Mouse (Mus musculus) adrenal gland, adult 8-10 months (tissue): Measurements from ENCODE around the gene Tbcc. TPM values are rescaled to one million over a fixed set of nuclear protein-coding genes. Genes with fewer than 3 reads are reported as not detected.
"Not testable (repeated sequence)": the region's sequence is repeated elsewhere in the genome, so short reads cannot be mapped to it uniquely, and the experiment has no call there.

Source experiments
- DNase-seq: peaks from one replicate; pipeline ENCODE4 v3.0.0; 2022
- total RNA-seq, 4 experiments: library from RNA; stranded (reverse); gene quantifications; 2 replicates each; pipeline ENCODE4 v1.2.4; 2022

The Tbcc gene
- total RNA-seq: 10 to 100 TPM; 22.8 to 28.3 (median 26.7) TPM

DNA sequence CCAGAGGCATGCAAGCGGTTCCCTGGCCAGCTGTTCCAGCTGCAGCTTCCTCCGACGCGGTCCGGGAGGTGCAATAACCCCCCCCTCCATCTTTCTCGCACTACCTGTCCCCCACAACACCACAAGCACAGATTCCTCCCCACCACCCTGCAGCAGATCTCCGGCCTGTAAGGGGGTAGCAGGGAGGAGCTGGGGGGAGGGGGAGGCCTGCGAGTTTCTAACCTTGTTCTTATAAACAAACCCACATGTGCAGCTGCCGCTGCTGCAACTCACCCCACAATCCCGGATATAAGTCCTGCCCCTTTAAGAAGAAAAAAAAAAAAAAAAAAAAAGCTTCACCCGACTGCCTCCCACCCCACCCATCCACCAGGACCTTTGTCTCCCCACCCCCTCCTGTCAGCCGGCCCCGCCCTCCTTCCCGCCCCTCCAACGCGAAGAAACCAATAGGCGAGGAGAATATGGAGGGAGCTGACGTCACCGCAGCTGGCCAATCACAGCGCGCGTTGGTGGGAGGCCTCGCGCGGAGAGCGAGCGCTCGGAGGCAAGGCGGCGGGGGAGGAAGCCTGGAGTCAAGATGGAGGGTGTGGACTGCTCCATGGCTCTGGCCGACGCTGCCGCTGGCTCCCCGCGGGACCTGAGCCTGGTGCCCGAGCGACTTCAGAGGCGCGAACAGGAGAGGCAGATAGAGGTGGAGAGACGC lies at the start of gene Tbcc:
Gene Tbcc, plus strand, starts transcription at position 569 of the 700 bp plus-strand sequence.
- peak; percentile 96 for DNase-seq

DNA sequence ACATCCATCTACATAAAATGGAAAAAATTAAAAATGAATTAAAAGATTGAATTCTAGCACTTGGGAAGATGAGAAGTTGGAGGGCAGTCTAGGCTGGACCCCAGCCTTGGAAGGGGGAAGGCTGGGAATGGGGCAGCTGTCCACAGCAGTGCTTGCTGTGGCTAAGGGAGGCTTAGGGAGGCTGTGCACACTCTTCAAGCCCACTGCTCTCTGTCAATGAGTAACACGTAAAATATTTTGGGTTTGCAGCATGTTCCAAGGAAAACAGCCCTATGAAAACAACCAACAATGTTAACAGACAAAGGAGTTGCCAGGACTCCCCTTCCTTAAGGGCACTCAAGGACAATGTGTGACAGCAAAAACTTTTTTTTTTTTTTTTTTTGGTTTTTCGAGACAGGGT lies 47.5 kb upstream of the Tbcc start:
- no peak for DNase-seq

DNA sequence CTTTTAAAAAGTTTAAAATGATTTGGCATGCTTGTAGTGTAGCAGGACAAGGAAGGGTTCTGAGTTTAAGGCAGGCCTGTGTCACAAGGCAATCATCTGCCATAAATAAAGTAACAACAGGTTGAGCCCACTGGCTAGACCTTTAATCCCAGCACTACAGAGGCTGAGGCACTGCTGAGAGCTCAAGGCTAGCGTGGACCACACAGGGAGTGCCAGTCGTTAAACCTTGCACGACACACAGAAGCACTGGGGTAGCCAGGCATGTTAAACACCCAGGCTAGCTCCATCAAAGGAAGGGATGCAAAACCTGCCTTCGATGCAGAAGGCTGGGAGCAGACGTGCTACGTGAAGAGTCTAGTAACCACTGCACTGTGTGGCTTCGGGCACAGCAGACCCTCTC lies 46.8 kb upstream of the Tbcc start:
- no peak for DNase-seq

DNA sequence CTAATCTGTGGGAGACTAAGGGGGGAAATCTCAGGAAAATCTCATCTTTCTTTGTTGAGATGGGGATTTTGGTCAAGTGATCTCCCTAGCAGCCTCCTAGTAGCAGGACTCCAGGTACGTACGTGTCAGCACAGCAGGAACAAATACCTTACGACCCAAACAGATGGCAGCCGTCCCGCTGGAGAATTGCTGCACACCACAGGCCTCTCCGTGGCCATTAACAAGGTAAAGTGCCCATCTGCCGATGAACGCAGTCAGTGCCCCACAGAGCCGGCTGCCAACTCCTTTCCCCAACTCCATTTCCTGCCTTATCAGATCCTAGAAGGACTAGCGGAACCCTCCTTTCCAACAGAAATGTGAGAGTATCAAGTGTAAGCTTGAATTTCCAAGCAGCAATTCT lies 45.7 kb upstream of the Tbcc start:
- DNase-seq: no peak

DNA sequence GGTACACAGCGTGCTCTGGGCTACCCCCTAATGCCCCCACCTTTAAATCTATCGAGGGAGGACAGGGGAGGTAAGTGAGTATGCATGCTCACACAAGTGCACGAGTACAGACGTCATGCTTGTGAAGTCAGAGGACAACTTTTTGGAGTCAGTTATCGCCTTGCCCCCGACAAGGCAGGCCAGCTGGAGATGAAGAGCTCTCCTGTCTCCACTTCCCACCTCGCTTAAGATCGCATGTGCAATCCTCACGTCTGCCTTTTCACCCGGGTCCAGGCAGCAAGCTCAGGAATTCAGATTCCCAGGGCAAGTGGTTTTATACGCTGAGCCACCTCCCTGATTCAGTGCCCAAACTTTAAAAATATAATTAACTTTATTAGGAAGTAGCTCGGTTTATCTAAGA lies 45.2 kb upstream of the Tbcc start:
- no peak for DNase-seq

DNA sequence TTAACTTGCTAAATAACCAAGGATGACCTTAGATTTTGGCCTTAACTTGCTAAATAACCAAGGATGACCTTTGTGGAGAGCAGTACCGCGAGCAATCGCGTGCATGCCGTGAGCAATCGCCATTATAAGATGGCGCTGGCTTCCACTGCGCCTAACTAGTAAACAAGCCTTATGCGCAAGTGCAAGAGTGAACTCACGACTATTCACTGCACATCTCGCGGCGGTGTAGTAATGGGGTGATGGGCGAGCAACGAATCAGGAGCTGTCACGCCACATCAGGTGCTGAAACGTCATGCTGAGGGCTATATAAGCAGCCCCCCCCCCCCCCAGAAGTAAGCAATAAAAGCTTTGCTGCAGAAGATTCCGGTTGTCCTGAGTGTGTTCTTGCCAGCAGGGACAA lies 43.9 kb upstream of the Tbcc start:
- DNase-seq: not testable (repeated sequence)

DNA sequence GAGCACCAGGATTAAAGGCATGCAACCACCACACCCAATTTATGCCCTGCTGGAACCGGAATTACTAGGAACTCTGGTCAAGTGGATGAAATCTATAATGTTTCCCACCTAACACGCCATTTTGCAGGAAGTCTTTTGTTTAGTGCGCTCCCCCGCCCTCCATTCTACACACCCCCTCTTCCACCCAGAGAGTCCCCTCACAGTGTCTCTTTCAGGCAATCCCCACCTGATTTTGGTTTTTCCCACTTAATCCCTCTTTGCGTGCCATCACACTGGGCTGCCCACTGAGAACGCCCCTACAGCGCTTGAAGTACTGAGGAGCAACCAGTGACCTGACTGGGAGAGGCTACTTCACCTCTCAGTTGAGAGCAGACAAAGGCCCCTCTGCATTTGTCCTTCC lies 43.3 kb upstream of the Tbcc start:
- DNase-seq: no peak

DNA sequence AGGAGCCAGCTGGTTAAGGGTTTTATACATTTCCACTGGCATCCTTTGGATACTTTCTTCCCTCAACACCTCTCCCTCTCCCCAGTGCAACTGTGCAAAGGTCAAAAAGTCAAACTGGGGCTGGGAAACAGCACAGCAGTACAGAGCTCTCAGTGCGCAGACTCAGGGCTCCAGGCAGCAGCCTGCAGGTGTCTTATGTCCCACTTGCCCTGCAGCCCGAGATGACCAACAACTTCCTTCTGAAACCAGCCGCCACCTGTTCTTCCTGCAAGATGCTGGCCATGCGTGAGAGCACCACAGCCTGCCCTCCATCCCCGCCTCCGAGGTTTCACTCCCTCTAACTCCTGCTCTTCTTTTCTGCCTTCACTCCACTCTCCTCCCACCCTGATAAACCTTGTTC lies 37.8 kb upstream of the Tbcc start:
- no peak for DNase-seq

DNA sequence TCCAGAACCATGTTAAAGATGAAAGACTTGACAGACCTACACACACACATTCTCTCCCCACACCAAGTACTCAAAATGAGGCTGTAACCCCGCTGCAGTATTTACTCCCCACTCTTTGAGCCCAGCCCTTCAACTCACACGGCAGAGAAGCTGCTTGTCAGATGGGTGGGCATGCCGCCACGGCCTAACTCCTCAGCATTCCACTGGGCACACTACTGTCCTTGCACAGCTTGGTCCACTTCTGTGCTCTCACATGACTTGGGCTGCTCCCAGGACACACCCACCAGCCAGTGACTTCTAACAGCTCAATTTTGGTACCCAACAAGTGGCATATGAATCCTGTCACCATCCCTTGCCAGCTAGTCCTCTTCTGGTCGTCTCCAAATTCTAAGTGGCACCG lies 37.2 kb upstream of the Tbcc start:
- DNase-seq: peak; percentile 49

DNA sequence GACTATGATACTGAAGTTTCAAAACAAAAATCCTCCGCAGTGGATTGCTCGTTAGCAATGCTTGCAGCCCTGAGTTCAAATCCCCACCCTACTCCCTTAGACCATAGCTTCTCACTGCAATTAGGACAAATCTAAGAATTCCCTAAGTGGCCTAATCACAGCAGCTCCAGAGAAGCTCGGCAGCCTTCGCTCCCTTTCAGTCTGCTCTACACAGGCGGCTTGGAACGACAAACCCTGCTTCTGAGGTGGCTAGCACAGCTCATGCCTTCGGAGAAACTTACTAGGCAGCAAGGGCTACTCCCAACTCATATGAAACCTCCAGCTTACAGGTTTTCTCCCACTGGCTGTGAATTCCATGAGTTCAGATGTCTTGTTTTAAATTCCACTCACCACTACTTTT lies 36.4 kb upstream of the Tbcc start:
- DNase-seq: no peak

DNA sequence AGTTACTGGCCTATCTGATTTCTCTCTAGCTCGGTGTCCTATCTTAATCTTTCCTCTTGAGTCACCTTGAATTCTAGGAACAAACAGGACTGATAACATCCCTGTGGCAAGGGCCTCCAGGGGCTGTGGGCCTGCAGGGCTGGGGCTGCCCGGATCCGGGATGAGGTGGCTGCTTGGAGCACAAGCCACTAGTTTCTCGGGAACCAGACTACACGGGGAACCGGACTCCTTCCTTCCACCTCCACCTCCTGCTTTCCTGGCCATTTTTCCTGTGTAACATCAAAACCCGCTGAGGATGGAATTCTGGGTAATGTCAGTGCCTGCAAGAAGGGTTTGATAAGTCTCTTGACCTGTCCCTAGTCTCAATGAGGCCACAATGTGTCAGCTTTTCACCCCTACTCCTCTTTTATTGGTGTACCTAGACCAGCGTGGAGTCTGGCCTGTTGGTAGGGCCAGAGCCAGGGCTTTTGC lies 35.8 kb upstream of the Tbcc start:
- DNase-seq: no peak

DNA sequence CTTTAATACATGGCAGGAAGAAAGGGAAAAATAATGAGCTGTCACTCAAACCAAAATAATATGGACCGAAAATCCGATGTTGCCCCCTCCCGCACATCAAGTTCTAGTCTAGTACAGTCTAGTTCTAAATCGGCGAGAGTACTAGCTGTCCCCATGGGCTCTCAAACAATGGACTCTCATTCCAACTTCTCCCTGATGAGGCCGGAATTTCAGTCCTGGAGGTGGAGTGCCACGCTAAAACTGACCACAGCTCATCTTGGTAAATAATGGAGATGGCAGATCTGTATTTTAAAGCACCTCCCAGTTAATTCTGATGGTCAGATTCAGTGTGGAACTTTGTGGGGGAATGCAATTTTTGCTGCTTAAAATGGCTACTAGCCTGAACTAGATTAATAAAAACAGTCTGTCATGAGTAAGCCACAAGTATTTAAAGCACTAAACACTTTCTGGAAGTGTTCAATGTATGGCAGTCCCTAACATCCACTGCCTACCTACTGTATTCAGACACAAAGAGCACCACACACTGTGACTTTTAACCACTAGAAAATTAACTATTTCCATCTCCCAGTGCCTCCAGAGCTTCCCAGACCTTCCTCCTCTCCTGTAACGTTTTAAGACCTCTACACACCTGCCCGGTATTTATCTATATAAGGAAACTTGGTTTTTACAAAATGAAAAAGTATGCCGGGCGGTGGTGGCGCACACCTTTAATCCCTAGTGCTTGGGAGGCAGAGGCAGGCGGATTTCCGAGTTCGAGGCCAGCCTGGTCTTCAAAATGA lies 35.0 kb upstream of the Tbcc start:
- no peak for DNase-seq

DNA sequence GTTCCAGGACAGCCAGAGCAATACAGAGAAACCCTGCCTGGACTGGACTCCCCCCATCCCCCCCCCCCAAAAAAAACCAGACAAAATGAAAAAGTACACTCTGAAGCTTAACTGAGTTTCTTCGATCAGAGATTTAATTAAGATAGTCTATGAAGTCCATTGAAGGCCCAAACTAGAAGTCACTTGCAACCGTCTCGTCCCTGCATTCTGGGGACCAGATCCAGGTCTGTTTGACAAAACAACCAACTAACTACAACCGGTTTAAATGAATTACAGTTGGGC lies 34.4 kb upstream of the Tbcc start:
- no peak for DNase-seq

DNA sequence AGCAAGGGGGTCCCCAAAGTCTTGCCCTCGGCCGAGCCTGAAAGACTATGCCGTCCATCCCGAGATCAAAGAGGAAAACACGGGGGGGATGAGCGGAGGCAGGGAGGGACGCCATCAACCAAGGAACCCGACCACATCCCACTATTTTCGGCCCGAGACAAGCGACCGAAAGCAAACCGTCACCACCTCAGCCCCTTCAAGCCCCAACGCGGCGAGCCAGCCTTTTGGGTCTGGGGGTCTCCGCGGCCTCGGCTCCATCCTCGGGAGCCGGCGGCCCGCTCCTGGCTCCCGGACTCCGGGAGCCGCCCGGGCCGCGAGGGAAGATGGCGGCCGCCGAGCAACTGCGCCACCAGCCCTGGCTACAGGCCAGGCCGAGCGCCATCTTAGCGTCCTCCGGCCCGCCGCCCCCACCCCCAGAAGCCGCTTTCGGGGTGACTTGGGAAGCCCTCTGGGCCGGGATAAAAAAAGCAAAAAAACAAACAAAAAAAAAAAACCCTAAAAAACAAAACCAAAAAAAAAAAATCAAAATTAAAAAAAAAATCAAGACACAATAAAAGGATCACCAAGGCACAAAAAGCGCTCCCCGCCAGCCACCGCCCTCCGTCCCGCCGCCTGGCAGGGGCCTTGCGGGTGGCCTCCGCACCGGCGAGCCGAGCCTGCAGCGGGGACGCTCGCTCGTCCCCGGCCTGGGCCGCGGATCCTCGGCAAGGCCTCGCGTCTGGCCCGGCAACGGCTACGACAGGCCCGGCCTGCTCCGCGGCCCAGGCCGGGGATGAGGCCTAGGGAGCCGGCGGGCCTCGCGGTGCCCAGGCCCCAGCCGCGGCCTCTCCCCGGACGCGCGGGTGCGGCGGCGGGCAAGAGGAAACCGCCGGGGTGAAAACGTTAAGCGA lies 33.8 kb upstream of the Tbcc start:
- DNase-seq: peak; percentile 63

DNA sequence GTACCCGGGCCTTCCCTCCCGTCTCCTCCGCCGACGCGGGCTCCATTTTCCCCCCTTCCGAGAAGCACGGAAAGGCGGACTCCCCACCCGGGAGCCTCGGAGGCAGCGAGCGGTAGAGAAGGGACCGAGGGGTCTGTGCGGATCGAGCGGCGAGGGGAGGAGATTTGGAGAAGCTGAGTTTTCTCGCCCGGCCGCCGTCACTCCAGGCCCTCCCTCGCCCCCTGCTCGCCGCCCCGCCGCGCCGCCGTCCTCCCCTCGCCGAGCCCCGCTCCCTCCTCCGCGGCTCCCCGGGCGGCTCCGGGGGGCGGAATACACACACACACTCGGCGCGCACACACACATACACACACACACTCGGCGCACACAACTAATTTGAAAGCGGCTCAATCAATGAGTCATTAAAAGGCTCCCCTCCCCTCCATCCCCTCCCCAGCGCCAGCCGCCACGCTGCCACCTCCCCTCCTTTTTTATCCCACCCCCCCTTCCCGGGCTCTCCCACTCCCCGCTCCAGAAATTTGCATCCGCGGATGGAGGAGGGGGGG lies 33.1 kb upstream of the Tbcc start:
- DNase-seq: peak; percentile 69

DNA sequence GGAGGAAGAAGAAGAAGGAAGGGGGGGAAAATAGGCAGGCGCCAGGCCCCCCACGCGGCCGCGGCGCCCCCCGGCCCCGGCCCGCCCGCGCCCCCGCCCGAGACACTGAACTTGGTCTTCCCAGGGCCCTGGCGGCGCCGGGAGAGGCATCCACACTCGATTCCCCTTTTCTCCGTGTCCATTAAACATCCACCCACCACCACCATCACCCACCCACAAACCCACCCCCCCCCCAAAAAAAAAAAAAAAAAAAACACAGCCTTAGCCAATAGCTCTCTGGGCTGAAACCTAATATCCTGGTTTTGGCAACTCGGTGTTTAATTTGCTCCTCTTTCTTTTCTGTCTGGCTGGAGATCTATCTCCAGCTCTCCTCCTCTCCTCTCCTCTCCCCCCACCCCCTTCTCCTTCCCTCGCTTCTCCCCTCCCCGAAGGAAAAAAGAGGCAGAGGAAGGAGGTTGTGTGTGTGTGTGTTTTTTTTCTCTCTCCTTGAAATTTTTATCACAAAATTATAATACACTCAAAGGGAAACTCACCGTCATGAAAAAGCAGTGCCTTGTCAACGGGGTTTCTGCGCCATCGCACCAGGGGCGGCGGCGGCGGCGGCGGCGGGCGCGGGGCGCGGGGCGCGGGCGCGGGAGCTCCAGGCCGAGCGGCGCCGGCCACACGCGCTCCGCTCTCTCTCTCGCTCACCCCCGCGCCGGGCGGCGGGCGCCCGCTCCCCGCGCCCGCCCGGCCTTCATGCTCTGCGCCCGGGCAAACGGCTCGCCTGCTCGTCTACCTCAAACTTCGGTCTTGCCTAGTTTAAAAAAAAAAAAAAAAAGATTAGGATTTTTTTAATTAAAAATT lies 32.4 kb upstream of the Tbcc start, which contains the start of gene Bicral:
Gene Bicral, minus strand, starts transcription at position 580 of the 846 bp plus-strand sequence.
- DNase-seq: peak; percentile 47

DNA sequence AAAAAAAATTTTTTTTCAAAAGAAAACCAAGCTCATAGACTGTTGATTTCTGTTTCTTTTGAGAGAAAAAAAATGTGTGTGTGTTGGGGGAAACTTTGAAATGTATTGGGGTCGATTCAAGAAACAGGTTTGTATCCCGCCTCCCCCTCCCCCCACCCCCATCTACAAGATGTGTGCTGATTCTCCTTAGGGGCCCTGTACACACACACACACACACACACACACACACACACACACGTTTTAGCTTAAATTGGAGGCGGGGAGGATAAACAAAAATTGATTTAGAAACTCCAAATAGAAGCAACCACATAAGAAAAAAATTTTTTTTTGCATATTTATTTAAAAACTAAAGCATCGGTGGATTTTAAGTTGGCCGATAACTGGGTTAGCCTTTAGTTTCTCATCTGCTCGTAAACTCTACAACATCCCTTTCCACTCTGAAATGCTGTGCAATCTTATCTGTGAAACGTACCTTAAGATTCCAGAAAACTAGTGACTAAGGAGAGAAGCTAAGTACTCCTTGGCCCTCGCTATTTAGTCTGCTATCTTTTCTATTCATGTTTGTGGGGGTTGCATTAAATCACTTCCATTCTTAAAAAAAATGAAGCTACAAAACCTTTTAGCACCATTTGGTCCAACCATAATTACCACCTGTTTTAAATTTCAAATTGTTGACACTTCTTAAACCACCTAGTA lies 31.6 kb upstream of the Tbcc start:
- no peak for DNase-seq

DNA sequence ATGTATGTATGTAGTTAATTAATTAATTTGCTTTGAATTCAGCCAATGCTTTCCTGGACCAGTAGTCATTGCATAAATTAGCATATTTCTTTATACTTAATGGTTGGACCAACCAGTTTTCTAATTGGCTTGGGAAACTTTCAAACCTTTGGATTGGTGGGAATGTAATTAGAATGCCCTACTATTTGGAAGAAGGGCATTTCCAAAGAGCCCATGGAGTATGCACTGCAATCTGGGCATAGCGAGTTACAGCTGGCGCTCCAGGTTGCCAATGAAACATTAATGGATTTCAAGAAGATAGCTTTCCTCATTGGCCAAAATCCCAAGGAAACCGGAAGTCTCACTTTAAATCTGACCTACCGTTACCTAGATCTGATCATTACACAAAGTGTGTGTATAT lies 30.4 kb upstream of the Tbcc start:
- DNase-seq: no peak

DNA sequence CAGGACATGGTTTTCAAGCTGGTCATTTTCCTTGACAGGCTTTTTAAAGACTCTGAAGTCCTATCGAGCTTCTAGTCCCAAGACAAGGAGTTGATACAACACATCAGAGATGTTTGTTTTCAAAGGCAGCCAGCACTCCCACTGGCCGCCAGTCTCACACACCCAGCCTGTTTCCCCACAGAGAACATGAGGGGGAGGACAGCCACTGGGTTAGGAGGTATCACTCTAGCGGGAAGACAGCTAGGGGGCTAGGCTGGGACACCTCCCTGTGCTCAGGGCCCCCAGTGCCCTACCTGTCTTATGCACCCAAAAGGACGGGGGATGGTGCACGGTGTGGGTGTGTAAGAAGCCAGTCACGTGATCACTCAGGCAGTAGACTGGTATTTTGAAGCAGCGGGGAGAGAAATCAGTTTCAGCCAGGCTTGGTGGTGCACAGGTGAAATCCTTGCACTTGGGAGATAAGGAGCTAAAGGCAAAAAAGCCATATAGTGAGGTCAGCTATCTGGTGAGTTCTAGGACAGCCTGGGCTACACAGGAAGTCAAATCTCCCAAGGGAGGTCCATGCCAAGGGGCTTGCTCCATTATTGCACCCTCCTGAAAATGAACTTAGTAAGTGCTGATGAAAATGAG lies 25.8 kb upstream of the Tbcc start:
- no peak for DNase-seq

DNA sequence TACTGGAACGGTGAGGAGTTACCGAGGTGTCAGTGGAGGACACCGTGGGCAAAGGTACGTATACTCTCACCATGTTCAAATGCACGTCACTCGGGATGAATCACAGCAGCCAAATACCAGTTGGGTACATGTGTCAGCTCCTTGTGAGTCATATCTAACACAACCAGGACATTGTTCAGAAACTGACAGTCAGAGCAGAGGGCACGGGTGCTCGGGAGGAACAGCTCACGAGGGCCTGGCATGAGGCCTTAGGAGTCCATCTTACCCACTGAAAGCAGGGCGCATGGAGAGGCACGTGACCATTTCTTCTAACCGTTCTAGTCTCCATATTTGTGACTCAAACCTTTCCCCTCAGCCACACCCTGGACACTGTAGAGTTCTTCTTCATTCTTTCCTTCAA lies 23.6 kb upstream of the Tbcc start:
- DNase-seq: peak; percentile 82
